Mouse (Mus musculus): ENCODE results near the gene Tor1aip1.

GRCm38 (mm10) chr1:155972146-155973067 lies 63.9 kb downstream of the Tor1aip1 start:
- TF ChIP-seq CTCF (IDR thresholded peaks at IDR 0.05; ENCODE audit: extremely low read depth, insufficient read depth, insufficient read length, insufficient replicate concordance) (no peak), POLR2A (IDR thresholded peaks at IDR 0.05; ENCODE audit: low read depth, low read length) (no peak)

All from spleen, adult 2 months (tissue).